Mouse (Mus musculus): ENCODE measurements around the gene Asb15.
A peak's percentile ranks its signal among the peaks of the same experiment; 100 is the strongest.

Gene Asb15

GRCm38 (mm10) chr6:24528064-24528243 lies at the start of gene Asb15:
Asb15 (plus strand) TSS chr6:24528144.
- DNase-seq (ENCODE audit: extremely low spot score): no peak

- no peak for DNase-seq (ENCODE audit: extremely low spot score)
These were observed 41.4 kb upstream of the Asb15 start for GRCm38 (mm10) chr6:24486530-24486929.

GRCm38 (mm10) chr6:24490341-24490740 lies 37.6 kb upstream of the Asb15 start:
- DNase-seq (ENCODE audit: extremely low spot score): no peak

GRCm38 (mm10) chr6:24504141-24504540 lies 23.8 kb upstream of the Asb15 start:
- no peak for DNase-seq (ENCODE audit: extremely low spot score)

GRCm38 (mm10) chr6:24514552-24515284 lies 13.2 kb upstream of the Asb15 start, which contains the start of gene Iqub:
Iqub (minus strand) TSS chr6:24515067.
- DNase-seq (ENCODE audit: extremely low spot score): peak; percentile 48

GRCm38 (mm10) chr6:24516197-24516596 lies 11.7 kb upstream of the Asb15 start:
- DNase-seq (ENCODE audit: extremely low spot score): no peak

- no peak for DNase-seq (ENCODE audit: extremely low spot score)
These were observed 2.2 kb upstream of the Asb15 start for GRCm38 (mm10) chr6:24525705-24526104.

GRCm38 (mm10) chr6:24527155-24528063 lies 535 bp upstream of the Asb15 start, which contains the start of gene Ndufa5:
Ndufa5 (minus strand) TSS chr6:24528013.
- peak; percentile 89 for DNase-seq (ENCODE audit: extremely low spot score)

GRCm38 (mm10) chr6:24530166-24530565 lies 2.2 kb downstream of the Asb15 start:
- DNase-seq (ENCODE audit: extremely low spot score): peak; percentile 42

- DNase-seq (ENCODE audit: extremely low spot score): peak; percentile 23
These were observed 2.9 kb downstream of the Asb15 start for GRCm38 (mm10) chr6:24530711-24531420.

- DNase-seq (ENCODE audit: extremely low spot score): no peak
These were observed 4.9 kb downstream of the Asb15 start for GRCm38 (mm10) chr6:24532804-24533203.

GRCm38 (mm10) chr6:24538435-24538834 lies 10.5 kb downstream of the Asb15 start:
- no peak for DNase-seq (ENCODE audit: extremely low spot score)

GRCm38 (mm10) chr6:24540106-24540505 lies 12.2 kb downstream of the Asb15 start:
- DNase-seq (ENCODE audit: extremely low spot score): no peak

GRCm38 (mm10) chr6:24542393-24542792 lies 14.4 kb downstream of the Asb15 start:
- no peak for DNase-seq (ENCODE audit: extremely low spot score)

- no peak for DNase-seq (ENCODE audit: extremely low spot score)
These were observed 15.2 kb downstream of the Asb15 start for GRCm38 (mm10) chr6:24543119-24543591.

- DNase-seq (ENCODE audit: extremely low spot score): no peak
These were observed 18.9 kb downstream of the Asb15 start for GRCm38 (mm10) chr6:24546716-24547420.

- DNase-seq (ENCODE audit: extremely low spot score): no peak
These were observed 21.9 kb downstream of the Asb15 start for GRCm38 (mm10) chr6:24549801-24550200.

- no peak for DNase-seq (ENCODE audit: extremely low spot score)
These were observed 24.1 kb downstream of the Asb15 start for GRCm38 (mm10) chr6:24552046-24552445.

- no peak for DNase-seq (ENCODE audit: extremely low spot score)
These were observed 26.6 kb downstream of the Asb15 start for GRCm38 (mm10) chr6:24554427-24555086.

- DNase-seq (ENCODE audit: extremely low spot score): no peak
These were observed 27.5 kb downstream of the Asb15 start for GRCm38 (mm10) chr6:24555488-24555887.

GRCm38 (mm10) chr6:24564081-24564480 lies 36.1 kb downstream of the Asb15 start:
- DNase-seq (ENCODE audit: extremely low spot score): no peak

Data from embryo, embryonic 9.5 days (tissue).